In the genomic region with DNA sequence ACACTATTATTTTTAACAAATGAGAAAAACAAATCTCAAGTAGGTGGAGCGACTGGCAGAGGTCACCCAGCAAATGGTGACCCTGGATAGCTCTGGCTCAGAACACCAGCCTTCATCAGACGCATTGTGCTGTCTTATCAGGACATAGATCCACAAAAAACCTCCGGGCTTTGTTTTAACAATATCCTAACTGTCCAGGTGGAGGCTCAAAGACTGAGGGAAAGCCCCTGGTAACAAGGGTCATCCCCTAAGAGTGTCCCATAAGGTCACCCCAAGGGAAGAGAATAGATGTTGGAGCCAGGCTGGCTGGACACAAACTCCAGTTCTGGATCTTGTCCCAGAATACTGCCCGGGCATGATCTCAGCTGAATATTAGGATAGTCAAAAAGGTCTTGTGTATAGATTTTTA, we compare ENCODE assay signal across 13 mouse cellular contexts. TPM values are rescaled to one million over a fixed set of nuclear protein-coding genes. Genes with fewer than 3 reads are reported as not detected.
DNase-seq lines count a peak whose midpoint lies in the region; ATAC-seq and TF ChIP-seq lines count a peak whose summit lies in the region.
"Had no signal": no experiment of that assay in that cellular context is flagged by ENCODE, and none has a peak within 500 bp of the region (broad histone marks: within the 10 kb centered on the region; RNA-seq: fewer than 3 reads in every experiment).

No protein-coding gene starts in this region.

- no peak for TF ChIP-seq CTCF in gastrocnemius, adult 2 months (IDR thresholded peaks at IDR 0.05)
- no peak for TF ChIP-seq CTCF in stomach, postnatal 0 days (IDR thresholded peaks at IDR 0.05; ENCODE audit: low read depth)

- no peaks in the 10 kb centered on the region for H3K36me3 ChIP-seq in stomach, embryonic 16.5 days (ENCODE audit: control insufficient read depth, insufficient read depth, low read length)
- no peaks in the 10 kb centered on the region for H3K36me3 ChIP-seq in stomach, postnatal 0 days (ENCODE audit: control insufficient read depth, insufficient read depth, low read length)
- no peaks in the 10 kb centered on the region for H3K36me3 ChIP-seq in kidney, embryonic 15.5 days
- no peaks in the 10 kb centered on the region for H3K36me3 ChIP-seq in midbrain, embryonic 14.5 days (ENCODE audit: control insufficient read depth, insufficient read depth, low read length)
- H3K36me3 ChIP-seq in midbrain, embryonic 15.5 days (replicated peaks) = no peaks in the 10 kb centered on the region

- no peaks in the 10 kb centered on the region for H3K9me3 ChIP-seq in stomach, embryonic 16.5 days (replicated peaks; ENCODE audit: control insufficient read depth, low read length)
- H3K9me3 ChIP-seq in stomach, postnatal 0 days (ENCODE audit: control insufficient read depth, low read length) = no peaks in the 10 kb centered on the region
- H3K9me3 ChIP-seq in kidney, embryonic 15.5 days (replicated peaks) = no peaks in the 10 kb centered on the region
- H3K9me3 ChIP-seq in midbrain, embryonic 14.5 days (ENCODE audit: control insufficient read depth, low read length) = no peaks in the 10 kb centered on the region
- no peaks in the 10 kb centered on the region for H3K9me3 ChIP-seq in midbrain, embryonic 15.5 days

- no peak overlapping the region for H3K9ac ChIP-seq in stomach, embryonic 16.5 days (ENCODE audit: low read length)
- H3K9ac ChIP-seq in stomach, postnatal 0 days (ENCODE audit: low read length) = no peak overlapping the region
- no peak overlapping the region for H3K9ac ChIP-seq in kidney, embryonic 15.5 days
- H3K9ac ChIP-seq in midbrain, embryonic 14.5 days (replicated peaks; ENCODE audit: low read length) = no peak overlapping the region
- no peak overlapping the region for H3K9ac ChIP-seq in midbrain, embryonic 15.5 days
- H3K9ac ChIP-seq: lung, embryonic 14.5 days had no signal

- 0 out of 2 replicates have a peak, but pooled peaks have one; percentile 58 for ATAC-seq in stomach, embryonic 16.5 days (ENCODE audit: insufficient read depth, low FRiP score)
- ATAC-seq in stomach, postnatal 0 days (ENCODE audit: low FRiP score, low TSS enrichment) = no peak
- ATAC-seq in kidney, embryonic 15.5 days (replicated peaks; ENCODE audit: low FRiP score) = no peak
- ATAC-seq in midbrain, embryonic 14.5 days (ENCODE audit: low FRiP score, low TSS enrichment) = no peak
- ATAC-seq in midbrain, embryonic 15.5 days (replicated peaks) = no peak

- intact Hi-C loops in gastrocnemius, adult 2 months (cut with DNase I) = no loop called here

- H3K27ac ChIP-seq in gastrocnemius, adult 2 months = peak overlapping the region; percentile 87
- no peak overlapping the region for H3K27ac ChIP-seq in stomach, embryonic 16.5 days (ENCODE audit: low read length)
- no peak overlapping the region for H3K27ac ChIP-seq in stomach, postnatal 0 days (replicated peaks)
- H3K27ac ChIP-seq in kidney, embryonic 15.5 days = 0 out of 2 replicates have a peak overlapping the region, but pooled peaks have one; percentile 78
- no peak overlapping the region for H3K27ac ChIP-seq in midbrain, embryonic 14.5 days (replicated peaks; ENCODE audit: low read depth, low read length)
- H3K27ac ChIP-seq in midbrain, embryonic 15.5 days = no peak overlapping the region

- WGBS in stomach, embryonic 16.5 days = 66% methylated on average over 4 of the region's 4 CpGs
- 68% methylated on average over 4 of the region's 4 CpGs for WGBS in stomach, postnatal 0 days
- WGBS in kidney, embryonic 15.5 days = 73% methylated on average over 4 of the region's 4 CpGs
- WGBS in midbrain, embryonic 14.5 days = 90% methylated on average over 4 of the region's 4 CpGs
- 85% methylated on average over 4 of the region's 4 CpGs for WGBS in midbrain, embryonic 15.5 days

- H3K4me2 ChIP-seq in stomach, embryonic 16.5 days (ENCODE audit: low read depth, low read length) = no peak overlapping the region
- no peak overlapping the region for H3K4me2 ChIP-seq in stomach, postnatal 0 days (replicated peaks; ENCODE audit: low read depth)
- H3K4me2 ChIP-seq in kidney, embryonic 15.5 days = no peak overlapping the region
- no peak overlapping the region for H3K4me2 ChIP-seq in midbrain, embryonic 14.5 days (ENCODE audit: low read length)
- no peak overlapping the region for H3K4me2 ChIP-seq in midbrain, embryonic 15.5 days
- H3K4me2 ChIP-seq: lung, embryonic 14.5 days had no signal

- H3K4me3 ChIP-seq in gastrocnemius, adult 2 months = no peak overlapping the region
- H3K4me3 ChIP-seq in stomach, embryonic 16.5 days (replicated peaks; ENCODE audit: low read length) = no peak overlapping the region
- no peak overlapping the region for H3K4me3 ChIP-seq in stomach, postnatal 0 days (ENCODE audit: low read depth, low read length)
- no peak overlapping the region for H3K4me3 ChIP-seq in kidney, embryonic 15.5 days (replicated peaks)
- H3K4me3 ChIP-seq in midbrain, embryonic 14.5 days (replicated peaks; ENCODE audit: low read depth, low read length) = no peak overlapping the region
- H3K4me3 ChIP-seq in midbrain, embryonic 15.5 days = no peak overlapping the region

- no peaks in the 10 kb centered on the region for H3K27me3 ChIP-seq in stomach, embryonic 16.5 days (ENCODE audit: control insufficient read depth, insufficient read depth, low read length)
- H3K27me3 ChIP-seq in stomach, postnatal 0 days (ENCODE audit: control insufficient read depth, insufficient read depth, low read length) = no peaks in the 10 kb centered on the region
- no peaks in the 10 kb centered on the region for H3K27me3 ChIP-seq in kidney, embryonic 15.5 days
- H3K27me3 ChIP-seq in midbrain, embryonic 14.5 days (ENCODE audit: control insufficient read depth, insufficient read depth, low read length) = no peaks in the 10 kb centered on the region
- no peaks in the 10 kb centered on the region for H3K27me3 ChIP-seq in midbrain, embryonic 15.5 days (replicated peaks)

- no peaks in the 10 kb centered on the region for H3K4me1 ChIP-seq in stomach, embryonic 16.5 days (ENCODE audit: control insufficient read depth, insufficient read depth, low read length)
- H3K4me1 ChIP-seq in stomach, postnatal 0 days (replicated peaks; ENCODE audit: control insufficient read depth, insufficient read depth) = 0 out of 2 replicates have a peak, but pooled peaks cover 2% of the 10 kb centered on the region
- peaks cover 14% of the 10 kb centered on the region for H3K4me1 ChIP-seq in kidney, embryonic 15.5 days
- no peaks in the 10 kb centered on the region for H3K4me1 ChIP-seq in midbrain, embryonic 14.5 days (ENCODE audit: control insufficient read depth, insufficient read depth, low read length)
- H3K4me1 ChIP-seq in midbrain, embryonic 15.5 days = peaks cover 4% of the 10 kb centered on the region; the same call in 1 of the 2 replicates

- TF ChIP-seq EP300 in stomach, postnatal 0 days (optimal IDR thresholded peaks at IDR 0.05) = no peak

- DNase-seq in gastrocnemius, adult 2 months = no peak
- no peak for DNase-seq in gastrocnemius, adult 8-10 months (ENCODE audit: low spot score in 2 of 2)
- no peak for DNase-seq in stomach, postnatal 0 days (ENCODE audit: low spot score)
- DNase-seq in cerebellum, postnatal 10 days = no peak
- DNase-seq in midbrain, embryonic 14.5 days = no peak
- DNase-seq: B cell, adult 2 months; cerebellum, postnatal 25 days; gastrocnemius, postnatal 14 days; lung, embryonic 14.5 days; thymus, postnatal 25 days had no signal

RNA-seq across cellular contexts. Expression of a gene that starts 56.6 kb away (rescaled TPM):
- 100 to 1,000 TPM in 1 of 2 experiments, 10 to 100 TPM in 1; 33.5 to 115 TPM for total RNA-seq in gastrocnemius, adult 2 months (2021)
- total RNA-seq in gastrocnemius, adult 8-10 months (2022) = 10 to 100 TPM; 19.6 to 44.6 (median 26.7) TPM
- 32.0 and 34.3 TPM in 2 replicates for polyA plus RNA-seq in stomach, embryonic 16.5 days (2015; fragmentation: Nextera tagmentation; extraction: Ambion mirVana)
- 32.9 and 39.5 TPM in 2 replicates for polyA plus RNA-seq in stomach, postnatal 0 days (2015; fragmentation: Nextera tagmentation; extraction: Ambion mirVana)
- polyA plus RNA-seq in kidney, embryonic 15.5 days (2015; fragmentation: Nextera tagmentation; extraction: Ambion mirVana) = 35.4 and 38.7 TPM in 2 replicates
- polyA plus RNA-seq in midbrain, embryonic 14.5 days (2014; fragmentation: Nextera tagmentation; extraction: Ambion mirVana) = 111 and 116 TPM in 2 replicates
- 83.3 and 95.1 TPM in 2 replicates for polyA plus RNA-seq in midbrain, embryonic 15.5 days (2015; fragmentation: Nextera tagmentation; extraction: Ambion mirVana)

Comparison
In these comparisons a context has a peak if more than half of its experiments do, and no peak if none do; other contexts are left out.
1. H3K27ac ChIP-seq: peak in gastrocnemius, adult 2 months (single experiment) and kidney, embryonic 15.5 days (single experiment); none in stomach, embryonic 16.5 days (single experiment), stomach, postnatal 0 days (single experiment), midbrain, embryonic 14.5 days (single experiment) and midbrain, embryonic 15.5 days (single experiment).